Mouse (Mus musculus): ENCODE results near the gene Aicda.
A peak's percentile ranks its signal among the peaks of the same experiment; 100 is the strongest.

Gene Aicda

DNA sequence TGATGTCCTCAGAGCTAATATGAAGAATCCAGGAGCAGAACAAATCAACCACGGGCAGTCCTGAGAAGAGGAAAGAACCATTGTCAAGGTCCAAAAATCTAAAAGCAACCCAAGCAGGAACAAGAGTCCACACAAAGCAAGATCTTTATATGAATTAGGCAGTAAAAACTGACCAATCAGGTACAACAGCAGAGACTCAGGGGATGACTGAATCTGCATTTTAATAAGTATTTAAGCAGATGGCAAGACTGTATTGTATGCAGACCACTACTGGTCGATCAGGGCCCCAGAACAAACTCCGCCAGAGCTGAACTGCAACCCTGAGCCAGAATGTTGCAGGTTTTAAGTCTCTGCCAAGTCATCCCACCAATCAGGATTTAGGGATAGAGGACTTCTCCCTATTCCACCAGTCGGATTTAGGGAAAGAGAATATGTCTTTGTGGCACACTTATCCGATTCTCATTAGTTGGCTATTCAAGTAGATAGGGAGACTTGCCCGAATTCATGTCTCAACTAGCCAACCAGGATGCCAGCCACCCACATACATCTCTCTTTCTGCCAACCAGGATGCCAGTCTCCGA is 46.6 kb downstream of the Aicda start:
- no peak for DNase-seq (ENCODE audit: low read depth, low spot score)

DNA sequence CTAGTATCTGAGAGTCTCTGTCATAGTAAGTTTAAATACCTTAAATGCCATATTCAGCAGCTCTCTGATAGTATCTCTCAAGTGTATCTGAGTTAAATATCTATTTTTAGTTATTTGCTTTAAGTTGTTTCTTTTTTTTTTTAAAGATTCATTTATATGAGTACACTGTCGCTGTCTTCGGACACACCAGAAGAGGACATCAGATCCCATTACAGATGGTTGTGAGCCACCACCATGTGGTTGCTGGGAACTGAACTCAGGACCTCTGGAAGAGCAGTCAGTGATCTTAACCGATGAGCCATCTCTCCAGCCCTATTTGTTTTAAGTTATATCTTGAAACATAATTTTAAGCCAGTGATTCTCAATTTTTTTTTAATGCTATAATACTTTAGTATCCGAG is 47.4 kb downstream of the Aicda start:
- DNase-seq (ENCODE audit: low read depth, low spot score), result no peak

DNA sequence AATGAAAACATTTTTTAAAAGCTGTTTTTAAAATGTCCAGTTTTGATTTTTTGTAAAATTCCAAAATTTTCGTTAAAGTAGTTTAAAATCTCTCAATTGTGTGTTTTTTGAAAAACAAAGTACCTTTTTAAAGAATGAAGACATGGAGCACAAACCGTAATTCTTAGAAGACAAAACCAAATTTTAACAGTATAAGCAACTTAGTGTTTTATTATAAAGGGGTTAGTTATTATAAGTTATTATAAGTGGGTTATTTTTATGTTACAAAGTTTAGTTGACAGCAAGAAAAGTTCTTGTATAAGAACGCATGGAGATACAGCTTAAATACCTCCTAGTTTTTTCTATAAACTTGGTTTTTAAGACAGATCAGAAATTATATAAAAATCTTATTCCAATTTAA is 48.0 kb downstream of the Aicda start:
- DNase-seq (ENCODE audit: low read depth, low spot score), result no peak

DNA sequence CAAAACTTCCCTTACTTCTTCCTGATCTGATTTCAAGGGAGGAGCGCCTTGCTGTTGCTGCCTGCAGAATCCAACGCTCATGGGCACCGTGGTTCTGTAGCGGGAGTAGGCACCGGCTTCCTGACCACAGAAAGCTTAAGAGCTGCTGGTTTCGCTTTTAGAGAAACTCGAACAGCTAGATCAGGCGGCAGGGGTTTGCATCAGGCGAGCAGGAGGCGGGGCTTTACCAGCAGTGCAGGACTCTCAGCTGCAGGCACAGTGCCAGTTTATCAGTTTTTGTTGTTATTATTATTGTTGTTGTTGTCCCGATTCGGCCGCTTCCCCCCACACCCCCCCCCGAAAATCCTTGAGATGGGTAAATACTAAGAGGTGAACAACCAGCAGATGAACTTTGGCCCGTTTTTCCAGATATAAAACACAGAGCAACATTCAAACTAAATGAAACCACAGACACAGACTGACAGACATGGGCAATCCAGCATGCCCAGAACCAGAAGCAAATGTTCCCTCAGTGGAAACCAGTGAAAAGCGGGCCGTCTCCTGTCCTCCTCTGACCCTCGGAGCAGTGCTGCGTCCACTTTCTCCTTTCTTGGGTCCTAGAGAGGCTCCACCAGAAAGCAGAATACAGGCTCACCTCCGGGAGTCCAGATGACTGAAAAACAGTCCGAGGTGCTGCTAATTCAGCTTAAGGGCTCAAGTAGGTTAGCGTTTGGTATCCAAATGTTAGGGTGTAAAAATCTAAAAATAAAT is 48.8 kb downstream of the Aicda start, which contains the start of gene Apobec1:
Apobec1 (minus strand) TSS at position 203 of the 750 bp plus-strand sequence.
- peak; percentile 81 for DNase-seq (ENCODE audit: low read depth, low spot score)

DNA sequence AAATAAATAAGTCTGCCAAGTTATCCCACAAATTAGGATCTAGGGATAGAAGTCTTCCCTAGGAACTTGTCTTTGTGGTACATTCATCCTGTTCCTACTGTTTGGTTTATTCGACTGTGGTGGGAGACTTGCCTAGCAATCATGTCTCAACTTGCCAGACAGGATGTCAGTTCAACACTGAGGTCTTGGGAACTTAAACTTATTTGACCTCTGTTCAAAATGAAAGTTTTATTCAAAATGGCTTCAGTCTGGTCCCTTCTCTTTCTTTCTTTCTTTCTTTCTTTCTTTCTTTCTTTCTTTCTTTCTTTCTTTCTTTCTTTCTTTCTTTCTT is 49.4 kb downstream of the Aicda start:
- peak; percentile 20 for DNase-seq (ENCODE audit: low read depth, low spot score)

DNA sequence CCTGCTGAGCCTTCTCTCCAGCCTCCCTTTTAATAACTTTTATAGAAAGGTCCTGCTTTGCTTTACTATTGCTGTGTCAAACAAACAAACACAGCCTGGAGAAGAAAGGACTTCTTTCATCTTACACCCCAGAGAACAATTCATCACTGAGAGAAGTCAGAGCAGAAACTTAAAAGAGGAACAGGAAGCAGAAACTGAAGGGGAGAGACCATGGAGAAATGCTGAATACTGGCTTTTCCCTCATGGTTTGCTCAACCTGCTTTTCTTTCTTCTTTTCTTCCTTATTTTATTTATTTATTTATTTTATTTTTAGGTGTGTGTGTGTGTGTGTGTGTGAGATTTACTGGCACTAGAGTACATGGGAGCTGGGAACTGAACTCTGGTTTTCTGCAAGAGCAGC is 50.7 kb downstream of the Aicda start:
- peak; percentile 14 for DNase-seq (ENCODE audit: low read depth, low spot score)

DNA sequence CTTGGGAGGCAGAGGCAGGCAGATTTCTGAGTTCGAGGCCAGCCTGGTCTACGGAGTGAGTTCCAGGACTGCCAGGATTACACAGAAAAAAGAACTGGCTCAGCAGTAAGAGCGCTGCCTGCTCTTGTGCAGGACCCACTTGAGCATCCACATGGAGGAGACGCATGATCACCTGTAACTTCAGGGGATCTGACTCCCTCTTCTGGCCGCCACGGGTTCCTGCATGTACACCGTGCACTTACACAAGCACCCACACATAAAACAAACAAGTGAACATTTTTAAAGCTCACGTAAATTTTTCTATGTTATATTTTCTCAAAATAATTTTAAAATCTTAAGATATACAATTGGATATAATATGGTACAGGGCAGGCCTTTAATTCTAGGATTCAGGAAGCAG is 51.9 kb downstream of the Aicda start:
- DNase-seq (ENCODE audit: low read depth, low spot score), result no peak

DNA sequence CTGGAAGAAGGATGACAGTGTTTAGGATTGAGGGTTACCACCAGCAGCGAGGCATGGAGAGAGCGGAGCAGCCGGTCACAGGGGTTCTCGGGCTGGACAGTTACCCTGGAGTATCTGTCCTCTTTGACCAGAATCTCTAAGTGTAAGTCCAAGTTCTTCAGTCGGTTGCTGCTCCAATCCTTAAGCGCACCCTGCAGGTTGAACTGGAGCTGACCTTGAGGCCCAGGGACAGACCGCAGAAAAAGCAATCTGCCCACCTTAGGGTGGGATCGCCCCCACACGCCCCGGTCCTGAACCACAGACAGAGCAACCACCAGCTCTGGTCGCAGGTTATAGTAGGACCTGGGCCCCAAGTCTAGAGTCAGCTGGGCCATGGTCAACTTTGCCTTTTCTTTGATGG is 53.1 kb downstream of the Aicda start:
- no peak for DNase-seq (ENCODE audit: low read depth, low spot score)

DNA sequence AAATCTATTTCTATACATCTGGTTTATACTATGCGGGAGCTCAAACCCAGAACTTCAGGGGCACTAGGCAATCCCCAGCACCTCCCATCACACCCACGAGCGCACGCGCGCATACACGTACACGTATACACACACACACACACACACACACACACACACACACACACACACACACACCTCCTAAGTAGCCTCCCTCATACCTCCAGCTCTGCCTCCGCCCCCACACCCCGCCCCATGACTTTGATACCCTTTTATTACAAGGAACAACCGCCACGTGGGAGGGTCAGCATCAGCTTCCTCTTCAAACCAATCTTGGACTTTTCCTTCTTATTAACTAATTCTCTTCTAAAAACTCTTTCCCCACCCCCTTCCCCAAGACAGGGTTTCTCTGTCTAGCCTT is 54.1 kb downstream of the Aicda start:
- DNase-seq (ENCODE audit: low read depth, low spot score), result no peak

DNA sequence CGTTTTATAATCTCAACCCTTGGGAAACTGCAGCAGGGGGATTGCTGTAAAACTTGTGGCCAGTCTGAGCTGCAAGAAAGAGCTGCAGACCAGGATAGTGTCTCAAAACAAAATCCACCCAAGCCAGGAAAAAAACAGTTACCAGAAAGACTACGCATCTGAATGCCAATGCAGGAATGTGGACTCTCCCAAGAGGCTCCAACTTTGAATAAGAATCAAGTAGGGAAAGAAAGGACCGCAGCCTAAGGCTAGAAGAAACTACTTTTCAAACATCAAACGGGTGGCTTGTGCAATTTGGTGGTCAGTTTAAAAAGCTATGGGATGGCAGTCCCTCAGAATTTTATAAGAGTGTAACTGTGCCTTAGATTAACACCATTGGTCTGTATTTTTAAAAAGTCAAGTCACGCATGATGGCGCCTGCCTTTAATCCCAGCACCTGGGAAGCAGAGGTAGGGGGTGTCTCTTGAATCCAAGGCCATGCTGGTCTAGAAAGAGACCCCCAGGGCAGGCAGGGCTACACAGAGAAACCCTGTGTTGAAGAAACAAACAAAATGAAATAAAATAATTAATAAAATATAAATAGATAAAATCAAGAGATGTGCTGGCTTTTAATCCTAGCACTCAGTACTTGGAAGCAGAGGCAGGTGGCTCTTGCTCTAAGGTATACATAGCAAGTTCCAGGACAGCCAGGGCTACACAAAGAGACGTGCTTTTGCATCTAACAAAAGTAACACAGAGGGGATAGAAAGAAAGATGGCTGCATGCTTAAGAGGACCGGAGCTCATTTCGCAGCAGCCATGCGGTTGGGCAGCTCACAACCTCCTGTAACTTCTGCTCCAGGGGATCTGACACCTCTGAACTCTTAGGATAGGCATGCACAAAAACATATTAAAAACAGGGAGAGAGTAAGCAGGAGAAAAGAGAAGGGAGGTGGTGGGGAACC is 55.1 kb downstream of the Aicda start:
- no peak for DNase-seq (ENCODE audit: low read depth, low spot score)

DNA sequence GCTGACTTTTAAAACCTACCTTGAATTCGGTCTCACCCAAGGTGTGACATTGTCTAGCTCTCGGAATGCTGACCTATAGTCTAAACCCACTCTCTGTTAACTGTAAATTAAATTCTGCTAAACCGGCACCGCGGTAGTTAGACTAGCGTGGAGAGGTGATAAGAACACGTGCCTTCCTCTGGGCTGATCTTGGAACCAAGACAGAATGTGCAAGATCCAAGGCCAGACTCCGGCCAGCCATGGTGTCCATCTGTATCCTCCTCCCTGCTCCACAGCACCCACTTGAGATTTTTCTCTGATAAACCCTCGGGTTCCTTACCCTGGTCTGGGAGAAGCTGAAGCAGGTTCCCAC is 55.8 kb downstream of the Aicda start:
- DNase-seq (ENCODE audit: low read depth, low spot score), result no peak

DNA sequence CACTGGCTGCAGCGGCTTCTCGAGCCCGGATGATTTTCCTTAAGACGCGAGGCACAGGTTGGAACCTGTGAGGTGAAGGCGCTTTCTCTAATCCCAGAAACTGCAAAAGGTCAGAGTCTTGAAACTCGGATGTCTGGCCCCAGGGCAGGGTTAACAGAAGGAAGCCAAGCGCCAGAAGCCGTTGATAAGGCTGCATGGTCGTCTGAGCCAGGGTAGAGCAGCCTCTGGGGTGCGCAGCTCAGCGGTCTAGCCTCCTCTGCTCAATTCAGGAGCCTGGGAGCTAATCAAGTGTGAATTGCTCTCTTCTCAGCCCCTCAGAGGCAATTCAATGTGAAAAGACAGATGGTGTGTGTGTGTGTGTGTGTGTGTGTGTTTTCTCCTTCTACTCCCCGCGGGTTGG is 56.2 kb downstream of the Aicda start, which contains the start of gene Gdf3:
Gdf3 (minus strand) TSS at position 317 of the 400 bp plus-strand sequence.
- no peak for DNase-seq (ENCODE audit: low read depth, low spot score)

DNA sequence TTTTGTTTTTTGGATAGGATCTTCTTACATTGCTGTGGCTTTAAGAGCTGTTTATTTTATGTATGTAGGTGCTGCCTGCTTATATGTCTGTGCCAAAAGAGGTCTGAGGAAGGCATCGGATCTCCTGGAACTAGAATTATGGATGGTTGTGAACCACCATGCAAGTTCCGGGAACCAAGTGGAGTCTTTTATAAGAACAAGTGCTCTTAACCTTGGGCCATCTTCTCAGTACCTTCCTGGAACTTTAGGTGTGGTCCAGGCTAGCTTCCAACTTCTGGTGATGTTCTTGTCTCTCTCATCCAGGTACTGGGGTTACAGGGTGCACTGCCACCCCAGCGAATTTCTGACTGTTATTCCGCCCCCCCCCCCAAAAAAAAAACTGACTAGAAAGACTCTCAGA is 58.8 kb downstream of the Aicda start:
- no peak for DNase-seq (ENCODE audit: low read depth, low spot score)
